Mouse (Mus musculus): ENCODE results near the gene Igf2bp2.

DNA sequence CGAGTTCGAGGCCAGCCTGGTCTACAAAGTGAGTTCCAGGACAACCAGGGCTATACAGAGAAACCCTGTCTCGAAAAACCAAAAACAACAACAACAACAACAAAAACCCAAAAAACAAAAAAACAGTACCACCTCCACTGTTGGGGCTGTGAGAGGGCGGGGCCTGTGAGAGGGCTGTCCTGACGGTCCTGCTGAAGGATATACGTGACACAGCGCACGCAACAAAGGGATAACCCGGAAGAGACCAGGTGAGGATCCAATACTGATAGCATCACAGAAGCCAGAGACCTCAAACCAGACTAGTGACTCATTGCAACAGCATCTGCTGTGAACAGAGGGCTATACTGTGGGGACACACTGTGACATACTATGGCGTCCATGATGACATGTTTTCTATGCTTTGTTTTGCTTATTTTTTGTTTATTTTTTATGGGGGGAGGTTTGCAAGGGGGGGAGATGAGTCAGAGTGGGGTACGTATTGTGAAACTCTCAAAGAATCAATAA, 10.1 kb downstream of the Igf2bp2 start:
- TF ChIP-seq POLR2A (IDR thresholded peaks at IDR 0.05; ENCODE audit: low read depth, low read length) (no peak), CTCF (IDR thresholded peaks at IDR 0.05; ENCODE audit: borderline replicate concordance, insufficient read depth, low read length) (no peak)

Measured in embryonic fibroblast, embryonic 13.5 days (primary cell).